Mouse (Mus musculus) kidney, embryonic 14.5 days (tissue): ENCODE data around the gene Ubr4. TPM values are rescaled to one million over a fixed set of nuclear protein-coding genes. Genes with fewer than 3 reads are reported as not detected.

Experiments
- ATAC-seq: fragments of 200-750 bp; cut with Nextera tagmentation; 2 replicates; pipeline ENCODE4 v1.8.0; 2017; ENCODE audit warnings: moderate number of reproducible peaks, mild to moderate bottlenecking, moderate TSS enrichment, moderate library complexity; ENCODE audit not compliant: low FRiP score, low TSS enrichment
- H3K27ac ChIP-seq: fragments of 300-500 bp; sonication (generic); 2 replicates; pipeline ENCODE4 v1.5.1; 2014; ENCODE audit warnings: low read depth, mild to moderate bottlenecking, low read length, moderate library complexity, mixed read lengths
- H3K27me3 ChIP-seq: fragments of 300-500 bp; sonication (generic); 2 replicates; pipeline ENCODE4 v1.6.1; 2014; ENCODE audit warnings: mild to moderate bottlenecking, low read length; ENCODE audit not compliant: control insufficient read depth, insufficient read depth
- H3K36me3 ChIP-seq: fragments of 300-500 bp; sonication (generic); 2 replicates; pipeline ENCODE4 v1.6.1; 2014; ENCODE audit warnings: low read length, mixed read lengths; ENCODE audit not compliant: control insufficient read depth, insufficient read depth
- H3K4me1 ChIP-seq: fragments of 300-500 bp; sonication (generic); 2 replicates; pipeline ENCODE4 v1.6.1; 2014; ENCODE audit warnings: low read length, mixed read lengths; ENCODE audit not compliant: control insufficient read depth, insufficient read depth
- H3K4me2 ChIP-seq: fragments of 300-500 bp; sonication (generic); replicated peaks from 2 replicates; pipeline ENCODE4 v1.6.1; 2014; ENCODE audit warnings: low read depth, mild to moderate bottlenecking, low read length
- H3K4me3 ChIP-seq: fragments of 300-500 bp; sonication (generic); 2 replicates; pipeline ENCODE4 v1.5.1; 2014; ENCODE audit warnings: mild to moderate bottlenecking, low read length
- H3K9ac ChIP-seq: fragments of 300-500 bp; sonication (generic); 2 replicates; pipeline ENCODE4 v1.6.1; 2014; ENCODE audit warnings: low read depth, mild to moderate bottlenecking, low read length, moderate library complexity
- H3K9me3 ChIP-seq: fragments of 300-500 bp; sonication (generic); 2 replicates; pipeline ENCODE4 v1.6.1; 2016; ENCODE audit warnings: low read length; ENCODE audit not compliant: control insufficient read depth
- WGBS: fragments of 180-500 bp; shearing (Covaris S2); extraction: QIAGEN DNeasy Blood & Tissue Kit; methylation state at CpG from one replicate; pipeline ENCODE4 v1.1.7; 2014; 5-methylcytosine and 5-hydroxymethylcytosine counted together
- polyA plus RNA-seq: library from polyadenylated mRNA; unstranded; fragments of >200 nt; fragmentation: Nextera tagmentation; extraction: Ambion mirVana; gene quantifications from 2 replicates; pipeline ENCODE4 v1.2.1, GENCODE M21; 2014

Gene Ubr4
- polyA plus RNA-seq, 1 experiment from 2014 or later: 88.6 TPM

- no peak overlapping the region for H3K27ac ChIP-seq
- no peaks in the 10 kb centered on the region for H3K27me3 ChIP-seq
- H3K4me1 ChIP-seq: peaks cover 4% of the 10 kb centered on the region; the same call in 1 of the 2 replicates
- H3K9ac ChIP-seq: no peak overlapping the region
- WGBS: 70% methylated on average over 8 of the region's 8 CpGs
- peaks cover 98% of the 10 kb centered on the region for H3K36me3 ChIP-seq
- no peak overlapping the region for H3K4me3 ChIP-seq
- H3K9me3 ChIP-seq: no peaks in the 10 kb centered on the region
- ATAC-seq: peak; percentile 41; the same call in 1 of the 2 replicates
- no peak overlapping the region for H3K4me2 ChIP-seq
These were observed 131.2 kb downstream of the Ubr4 start for GRCm38 (mm10) chr4:139483461-139484105.

- no peaks in the 10 kb centered on the region for H3K9me3 ChIP-seq
- H3K4me1 ChIP-seq: peaks cover 4% of the 10 kb centered on the region; the same call in 1 of the 2 replicates
- peak; percentile 21; the same call in 1 of the 2 replicates for ATAC-seq
- no peak overlapping the region for H3K4me3 ChIP-seq
- no peak overlapping the region for H3K9ac ChIP-seq
- no peak overlapping the region for H3K4me2 ChIP-seq
- WGBS: 36% methylated on average over 7 of the region's 7 CpGs
- H3K27ac ChIP-seq: no peak overlapping the region
- H3K36me3 ChIP-seq: peaks cover 98% of the 10 kb centered on the region
- H3K27me3 ChIP-seq: no peaks in the 10 kb centered on the region
These were observed 132.1 kb downstream of the Ubr4 start for GRCm38 (mm10) chr4:139484496-139484895.

GRCm38 (mm10) chr4:139487085-139487484 is 134.7 kb downstream of the Ubr4 start:
- no peak overlapping the region for H3K4me3 ChIP-seq
- ATAC-seq: no peak; the same call in 1 of the 2 replicates
- H3K4me2 ChIP-seq: no peak overlapping the region
- H3K36me3 ChIP-seq: peaks cover 94% of the 10 kb centered on the region
- 44% methylated on average over 10 of the region's 10 CpGs for WGBS
- no peaks in the 10 kb centered on the region for H3K27me3 ChIP-seq
- H3K4me1 ChIP-seq: peaks cover 4% of the 10 kb centered on the region; the same call in 1 of the 2 replicates
- no peak overlapping the region for H3K9ac ChIP-seq
- no peak overlapping the region for H3K27ac ChIP-seq
- no peaks in the 10 kb centered on the region for H3K9me3 ChIP-seq

GRCm38 (mm10) chr4:139488325-139488724 is 135.9 kb downstream of the Ubr4 start:
- H3K9me3 ChIP-seq: no peaks in the 10 kb centered on the region
- H3K4me2 ChIP-seq: no peak overlapping the region
- ATAC-seq: no peak
- no peaks in the 10 kb centered on the region for H3K27me3 ChIP-seq
- H3K4me3 ChIP-seq: no peak overlapping the region
- H3K9ac ChIP-seq: no peak overlapping the region
- H3K4me1 ChIP-seq: peaks cover under 1% of the 10 kb centered on the region; the same call in 1 of the 2 replicates
- H3K27ac ChIP-seq: no peak overlapping the region
- H3K36me3 ChIP-seq: peaks cover 82% of the 10 kb centered on the region
- 95% methylated on average over 5 of the region's 5 CpGs for whole genome bisulfite sequencing

GRCm38 (mm10) chr4:139489946-139490345 is 137.5 kb downstream of the Ubr4 start:
- no peak for ATAC-seq
- WGBS: 85% methylated on average over 1 of the region's 1 CpGs
- Histone ChIP-seq H3K27me3 (no peaks in the 10 kb centered on the region), H3K36me3 (peaks cover 65% of the 10 kb centered on the region), H3K27ac (no peak overlapping the region), H3K9me3 (no peaks in the 10 kb centered on the region), H3K4me2 (no peak overlapping the region), H3K4me3 (no peak overlapping the region), H3K4me1 (no peaks in the 10 kb centered on the region; the same call in 1 of the 2 replicates), H3K9ac (no peak overlapping the region)

- no peak overlapping the region for H3K27ac ChIP-seq
- H3K36me3 ChIP-seq: peaks cover 60% of the 10 kb centered on the region
- H3K9me3 ChIP-seq: no peaks in the 10 kb centered on the region
- no peaks in the 10 kb centered on the region; the same call in 1 of the 2 replicates for H3K4me1 ChIP-seq
- no peak overlapping the region for H3K4me3 ChIP-seq
- no peak for ATAC-seq
- WGBS: 89% methylated on average over 11 of the region's 11 CpGs
- no peak overlapping the region for H3K4me2 ChIP-seq
- H3K9ac ChIP-seq: no peak overlapping the region
- no peaks in the 10 kb centered on the region for H3K27me3 ChIP-seq
These were observed 138.1 kb downstream of the Ubr4 start for GRCm38 (mm10) chr4:139490413-139491055.

- H3K9me3 ChIP-seq: no peaks in the 10 kb centered on the region
- no peak overlapping the region for H3K4me2 ChIP-seq
- no peaks in the 10 kb centered on the region for H3K27me3 ChIP-seq
- no peak overlapping the region for H3K9ac ChIP-seq
- WGBS: 85% methylated on average over 5 of the region's 5 CpGs
- H3K4me3 ChIP-seq: no peak overlapping the region
- H3K27ac ChIP-seq: no peak overlapping the region
- H3K36me3 ChIP-seq: peaks cover 50% of the 10 kb centered on the region
- H3K4me1 ChIP-seq: no peaks in the 10 kb centered on the region; the same call in 1 of the 2 replicates
- ATAC-seq: no peak
These were observed 139.2 kb downstream of the Ubr4 start for GRCm38 (mm10) chr4:139491541-139492170.

GRCm38 (mm10) chr4:139492258-139492833 is 139.9 kb downstream of the Ubr4 start:
- no peak overlapping the region for H3K27ac ChIP-seq
- H3K27me3 ChIP-seq: no peaks in the 10 kb centered on the region
- no peak; the same call in 1 of the 2 replicates for ATAC-seq
- WGBS: 49% methylated on average over 3 of the region's 3 CpGs
- no peaks in the 10 kb centered on the region for H3K9me3 ChIP-seq
- no peak overlapping the region for H3K4me3 ChIP-seq
- H3K4me2 ChIP-seq: no peak overlapping the region
- no peaks in the 10 kb centered on the region for H3K4me1 ChIP-seq
- H3K9ac ChIP-seq: no peak overlapping the region
- peaks cover 44% of the 10 kb centered on the region for H3K36me3 ChIP-seq
